Mouse (Mus musculus) C2C12 (cell line): ENCODE data around the gene Gas8. TPM values are rescaled to one million over a fixed set of nuclear protein-coding genes. Genes with fewer than 3 reads are reported as not detected.

Source experiments
- H3K27me3 ChIP-seq: one replicate; pipeline ENCODE4 v1.6.1; 2011; ENCODE audit not compliant: control insufficient read depth, insufficient read depth, insufficient read length
- H3K36me3 ChIP-seq: one replicate; pipeline ENCODE4 v1.6.1; 2011; ENCODE audit not compliant: control insufficient read depth, insufficient read depth
- H3K4me3 ChIP-seq: one replicate; pipeline ENCODE4 v1.5.1; 2011; ENCODE audit warnings: mild to moderate bottlenecking, control low read depth; ENCODE audit not compliant: poor library complexity, insufficient read depth, severe bottlenecking
- H3K79me2 ChIP-seq: one replicate; pipeline ENCODE4 v1.6.1; 2011; ENCODE audit not compliant: control insufficient read depth, insufficient read depth
- H3K79me3 ChIP-seq: one replicate; pipeline ENCODE4 v1.6.1; 2011; ENCODE audit warnings: low read depth, control low read depth
- H3ac ChIP-seq: one replicate; pipeline ENCODE3; 2011; ENCODE audit warnings: low read depth; ENCODE audit not compliant: control insufficient read depth, insufficient read length
- CEBPB ChIP-seq: IDR thresholded peaks from one replicate; pipeline ENCODE4 v1.6.1; 2011; ENCODE audit warnings: low read depth, mild to moderate bottlenecking, control low read depth, moderate library complexity
- CTCF ChIP-seq: IDR thresholded peaks from one replicate; pipeline ENCODE4 v1.5.1; 2011; ENCODE audit not compliant: control insufficient read depth, insufficient read depth, insufficient read length
- FOSL1 ChIP-seq: IDR thresholded peaks from one replicate; pipeline ENCODE4 v1.8.0; 2011; ENCODE audit warnings: mild to moderate bottlenecking, low read length; ENCODE audit not compliant: poor library complexity, insufficient read depth, severe bottlenecking
- MAX ChIP-seq: IDR thresholded peaks from one replicate; pipeline ENCODE4 v1.6.1; 2011; ENCODE audit warnings: mild to moderate bottlenecking, control low read depth
- MYOD1 ChIP-seq: IDR thresholded peaks from one replicate; pipeline ENCODE4 v1.6.1; 2011; ENCODE audit warnings: low read depth; ENCODE audit not compliant: control insufficient read depth, insufficient read length
- MYOG ChIP-seq: IDR thresholded peaks from one replicate; pipeline ENCODE4 v1.6.1; 2011; ENCODE audit not compliant: control insufficient read depth, insufficient read length; ENCODE audit errors: extremely low read depth
- USF1 ChIP-seq: IDR thresholded peaks from one replicate; pipeline ENCODE4 v1.6.1; 2011; ENCODE audit warnings: low read depth, mild to moderate bottlenecking, control low read depth, moderate library complexity
- polyA plus RNA-seq: library from polyadenylated mRNA; unstranded; fragments of >200 nt; fragmentation: generic; extraction: Trizol; gene quantifications from one replicate; pipeline ENCODE4 v1.2.1, GENCODE M21; 2012; ENCODE audit warnings: missing spikeins

Gas8 gene
- polyA plus RNA-seq, 1 experiment, result 29.8 TPM

DNA sequence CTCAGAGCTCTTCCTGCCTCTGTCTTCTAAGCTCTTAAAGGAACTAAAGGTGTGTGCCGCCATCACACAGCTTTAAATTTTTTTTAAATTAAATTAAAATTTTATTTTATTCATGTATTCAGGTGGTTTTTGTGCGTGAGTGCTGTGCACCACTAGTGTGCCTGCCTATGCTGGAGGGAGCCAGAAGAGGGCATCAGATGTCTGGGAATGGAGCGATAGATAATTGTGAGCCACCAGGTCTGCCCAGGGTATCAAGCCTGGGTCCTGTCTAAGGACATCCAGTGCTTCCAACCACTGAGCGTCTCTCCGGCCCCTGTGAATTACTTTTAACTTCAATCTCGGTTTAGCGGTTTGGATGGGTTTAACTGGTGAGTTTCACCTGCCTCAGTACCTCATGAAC is 36.0 kb upstream of the Gas8 start:
- Histone ChIP-seq H3K4me3 (no peak overlapping the region), H3K36me3 (peaks cover 60% of the 10 kb centered on the region), H3K79me2 (peaks cover 55% of the 10 kb centered on the region), H3ac (no peak overlapping the region), H3K27me3 (no peaks in the 10 kb centered on the region), H3K79me3 (peaks cover 27% of the 10 kb centered on the region)
- TF ChIP-seq MYOD1 (no peak), CTCF (no peak), FOSL1 (no peak), MYOG (no peak), MAX (no peak), CEBPB (no peak), USF1 (no peak)

DNA sequence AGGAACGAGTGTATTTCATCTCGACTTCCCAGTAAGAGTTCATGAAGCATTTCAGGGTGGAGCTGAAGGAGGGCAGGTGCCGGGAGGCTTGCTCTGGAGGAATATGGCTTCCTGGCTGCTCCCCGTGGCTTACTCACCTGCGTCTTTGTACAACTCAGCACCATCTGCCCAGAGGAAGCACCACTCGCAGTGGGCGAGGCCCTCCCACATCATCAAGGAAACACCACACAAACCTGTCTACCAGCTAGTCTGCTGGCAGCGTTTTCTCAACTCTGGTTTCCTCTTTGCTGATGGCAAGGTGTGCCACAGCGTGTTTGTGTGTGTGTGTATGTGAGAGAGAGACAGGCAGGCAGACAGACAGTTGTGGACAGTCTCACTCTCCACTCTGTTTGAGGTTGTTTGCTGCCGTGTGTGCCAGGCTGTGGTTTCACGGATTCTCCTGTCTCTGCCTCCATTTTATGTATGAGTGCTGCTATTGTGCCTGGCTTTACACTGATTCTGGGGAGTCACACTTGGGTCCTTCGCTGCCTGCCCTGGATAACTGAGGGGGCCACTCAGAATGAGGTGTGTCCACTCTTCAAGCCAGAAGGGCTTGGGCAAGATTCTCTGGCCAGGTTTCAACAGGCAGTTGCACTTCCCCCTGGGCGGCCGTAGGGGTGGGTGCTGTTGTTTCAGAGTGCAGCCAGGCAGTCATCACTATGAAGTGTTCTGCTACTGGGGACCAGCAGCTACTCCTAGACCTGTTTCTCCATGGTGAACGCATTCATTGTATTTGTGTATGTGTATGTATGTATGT is 27.2 kb upstream of the Gas8 start:
- Histone ChIP-seq H3K36me3 (peaks cover 94% of the 10 kb centered on the region), H3K27me3 (no peaks in the 10 kb centered on the region), H3K79me3 (no peaks in the 10 kb centered on the region), H3K4me3 (no peak overlapping the region), H3K79me2 (no peaks in the 10 kb centered on the region), H3ac (no peak overlapping the region)
- TF ChIP-seq MYOG, result no peak
- TF ChIP-seq USF1, result no peak
- no peak for TF ChIP-seq CEBPB
- no peak for TF ChIP-seq FOSL1
- TF ChIP-seq MYOD1, result no peak
- TF ChIP-seq CTCF, result no peak
- no peak for TF ChIP-seq MAX

DNA sequence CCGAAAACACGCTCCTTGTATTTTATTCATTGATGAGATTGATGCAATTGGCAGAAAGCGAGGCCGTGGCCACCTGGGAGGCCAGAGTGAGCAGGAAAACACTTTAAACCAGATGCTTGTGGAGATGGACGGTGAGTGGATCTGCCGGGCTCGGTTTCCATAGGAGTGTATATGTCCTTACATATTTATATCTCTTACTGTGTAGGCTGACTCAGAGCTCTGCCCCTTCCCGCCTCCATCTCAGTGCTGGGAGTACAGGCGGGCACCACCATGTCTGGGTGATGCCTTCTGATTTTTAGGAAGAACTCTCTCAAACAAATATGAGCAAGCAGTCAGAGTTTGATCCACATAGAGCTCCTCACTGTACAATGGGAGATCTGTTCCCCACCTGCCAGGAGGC is 25.7 kb upstream of the Gas8 start:
- no peaks in the 10 kb centered on the region for H3K79me3 ChIP-seq
- H3K36me3 ChIP-seq, result peaks cover 97% of the 10 kb centered on the region
- H3ac ChIP-seq, result no peak overlapping the region
- no peaks in the 10 kb centered on the region for H3K79me2 ChIP-seq
- H3K4me3 ChIP-seq, result no peak overlapping the region
- no peak for TF ChIP-seq MAX
- TF ChIP-seq CEBPB, result no peak
- no peak for TF ChIP-seq CTCF
- no peak for TF ChIP-seq FOSL1
- no peak for TF ChIP-seq USF1
- no peak for TF ChIP-seq MYOG
- no peak for TF ChIP-seq MYOD1
- no peaks in the 10 kb centered on the region for H3K27me3 ChIP-seq

DNA sequence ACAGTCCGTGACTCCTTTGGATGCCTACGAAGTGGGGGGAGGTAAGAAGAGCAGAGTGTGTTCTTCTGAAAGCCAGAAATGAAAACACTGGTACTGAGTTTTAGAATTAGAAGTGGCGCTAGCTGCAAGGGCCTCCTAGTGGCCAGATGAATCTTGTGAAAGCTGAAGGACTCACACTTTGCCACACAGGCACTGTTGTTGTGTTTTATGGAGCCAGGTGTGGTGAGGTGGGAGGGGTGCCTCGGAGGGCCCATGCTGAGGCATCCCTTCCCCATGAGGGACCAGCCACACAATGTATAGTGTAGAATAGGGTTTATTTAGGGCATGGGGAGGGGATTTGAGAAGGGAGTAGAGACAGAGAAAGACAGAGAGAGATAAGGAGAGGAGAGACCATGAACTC is 20.9 kb upstream of the Gas8 start:
- Histone ChIP-seq H3K79me2 (no peaks in the 10 kb centered on the region), H3ac (no peak overlapping the region), H3K79me3 (no peaks in the 10 kb centered on the region), H3K4me3 (no peak overlapping the region), H3K36me3 (peaks cover 88% of the 10 kb centered on the region), H3K27me3 (no peaks in the 10 kb centered on the region)
- TF ChIP-seq MAX, result no peak
- TF ChIP-seq MYOD1, result no peak

DNA sequence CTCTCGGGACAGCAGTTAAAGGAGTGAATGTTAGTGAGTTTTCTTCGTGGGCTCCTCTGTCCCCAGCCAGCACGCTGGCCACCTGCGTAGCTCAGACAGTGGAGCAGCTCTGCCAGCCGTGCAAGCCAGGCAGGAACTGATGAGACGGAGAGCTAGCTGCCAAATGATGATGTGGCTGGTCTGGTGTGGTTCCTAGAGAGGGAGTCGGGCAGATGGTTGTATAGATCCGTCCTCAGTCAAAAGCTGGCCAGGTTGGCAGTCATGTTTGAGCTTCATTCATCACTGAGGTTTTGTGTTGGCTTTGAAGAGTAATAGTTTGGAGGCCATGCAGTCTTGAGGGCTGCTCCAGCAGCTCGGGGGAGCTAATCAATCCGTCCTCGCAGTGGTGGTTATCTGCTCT is 19.7 kb upstream of the Gas8 start:
- no peak for TF ChIP-seq USF1
- no peak for TF ChIP-seq MYOD1
- TF ChIP-seq CTCF, result no peak
- TF ChIP-seq FOSL1, result no peak
- no peak for TF ChIP-seq MAX
- TF ChIP-seq MYOG, result no peak
- no peak for TF ChIP-seq CEBPB
- Histone ChIP-seq H3K36me3 (peaks cover 87% of the 10 kb centered on the region), H3K27me3 (no peaks in the 10 kb centered on the region), H3K4me3 (no peak overlapping the region), H3K79me3 (no peaks in the 10 kb centered on the region), H3ac (no peak overlapping the region), H3K79me2 (no peaks in the 10 kb centered on the region)

DNA sequence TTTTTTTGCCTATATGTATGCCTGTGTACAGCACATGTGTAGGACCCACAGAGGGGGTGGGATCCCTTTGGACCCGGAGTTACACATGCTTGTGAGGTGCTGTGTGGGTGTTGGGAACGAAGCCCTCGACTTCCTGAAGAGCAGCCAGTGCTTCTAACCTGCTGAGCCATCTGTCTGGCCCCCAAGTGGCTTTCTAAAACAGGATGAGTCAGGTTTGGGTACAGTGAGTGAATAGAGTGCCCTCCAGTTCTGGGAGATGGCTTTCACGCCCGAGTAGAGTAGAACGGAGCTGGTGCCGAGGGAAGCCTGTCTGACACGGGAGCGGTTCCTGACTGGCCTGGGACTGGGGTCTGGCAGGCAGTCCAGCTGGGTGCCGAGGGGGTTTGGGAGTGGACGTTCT is 19.1 kb upstream of the Gas8 start:
- H3K79me3 ChIP-seq, result no peaks in the 10 kb centered on the region
- H3K79me2 ChIP-seq, result no peaks in the 10 kb centered on the region
- no peak overlapping the region for H3K4me3 ChIP-seq
- H3K36me3 ChIP-seq, result peaks cover 81% of the 10 kb centered on the region
- H3ac ChIP-seq, result no peak overlapping the region
- no peaks in the 10 kb centered on the region for H3K27me3 ChIP-seq
- no peak for TF ChIP-seq MYOD1
- no peak for TF ChIP-seq CTCF
- no peak for TF ChIP-seq CEBPB
- no peak for TF ChIP-seq USF1
- TF ChIP-seq MAX, result no peak
- no peak for TF ChIP-seq FOSL1
- TF ChIP-seq MYOG, result no peak
